In genomic region chr3:61001852-61002586, GRCm38 (mm10) we compare ENCODE assay signal across 8 mouse cellular contexts. TPM values are rescaled to one million over a fixed set of nuclear protein-coding genes. Genes with fewer than 3 reads are reported as not detected.
DNase-seq lines count a peak whose midpoint lies in the region; ATAC-seq and TF ChIP-seq lines count a peak whose summit lies in the region.

No protein-coding gene starts in this region.

- no peak for TF ChIP-seq CTCF in spleen, adult 2 months (IDR thresholded peaks at IDR 0.05; ENCODE audit: extremely low read depth, insufficient read depth, insufficient read length, insufficient replicate concordance)

- H3K9me3 ChIP-seq in hindbrain, embryonic 16.5 days (ENCODE audit: control insufficient read depth, low read length), result no peaks in the 10 kb centered on the region
- no peaks in the 10 kb centered on the region for H3K9me3 ChIP-seq in midbrain, embryonic 11.5 days (ENCODE audit: control insufficient read depth, low read length)

- H3K27me3 ChIP-seq in spleen, adult 2 months (ENCODE audit: control insufficient read depth, insufficient read depth, low read length), result peaks cover 8% of the 10 kb centered on the region
- no peaks in the 10 kb centered on the region for H3K27me3 ChIP-seq in hindbrain, embryonic 16.5 days (replicated peaks; ENCODE audit: control insufficient read depth, insufficient read depth, low read length)
- H3K27me3 ChIP-seq in midbrain, embryonic 11.5 days (ENCODE audit: control insufficient read depth, insufficient read depth, low read length), result peaks cover 12% of the 10 kb centered on the region

- H3K9ac ChIP-seq in hindbrain, embryonic 16.5 days (ENCODE audit: low read depth, low read length), result peak overlapping the region; percentile 74
- peak overlapping the region; percentile 71 for H3K9ac ChIP-seq in midbrain, embryonic 11.5 days (ENCODE audit: low read length)

- intact Hi-C loops in left cerebral cortex, postnatal 10 days (cut with DNase I), result no loop called here

- peak; percentile 27; the same call in 1 of the 2 replicates for ATAC-seq in cerebellum, adult (ENCODE audit: insufficient number of reproducible peaks, low FRiP score, low TSS enrichment)
- ATAC-seq in hindbrain, embryonic 16.5 days, result peak; percentile 80
- ATAC-seq in midbrain, embryonic 11.5 days (ENCODE audit: low FRiP score), result no peak; the same call in 1 of the 2 replicates

- no peaks in the 10 kb centered on the region for H3K36me3 ChIP-seq in spleen, adult 2 months (ENCODE audit: control insufficient read depth, insufficient read depth, low read length)
- H3K36me3 ChIP-seq in hindbrain, embryonic 16.5 days (ENCODE audit: control insufficient read depth, insufficient read depth, low read length), result no peaks in the 10 kb centered on the region
- no peaks in the 10 kb centered on the region for H3K36me3 ChIP-seq in midbrain, embryonic 11.5 days (ENCODE audit: control insufficient read depth, insufficient read depth, low read length)

- peaks cover 6% of the 10 kb centered on the region for H3K4me1 ChIP-seq in spleen, adult 2 months (ENCODE audit: control insufficient read depth, insufficient read depth, insufficient read length)
- no peaks in the 10 kb centered on the region for H3K4me1 ChIP-seq in hindbrain, embryonic 16.5 days (ENCODE audit: control insufficient read depth, insufficient read depth, low read depth, low read length)
- H3K4me1 ChIP-seq in midbrain, embryonic 11.5 days (ENCODE audit: control insufficient read depth, insufficient read depth, low read length), result 0 out of 2 replicates have a peak, but pooled peaks cover 2% of the 10 kb centered on the region

- no peak for TF ChIP-seq POLR2A in spleen, adult 2 months (IDR thresholded peaks at IDR 0.05; ENCODE audit: low read depth, low read length)

- no peak overlapping the region for H3K27ac ChIP-seq in spleen, adult 2 months (ENCODE audit: insufficient read depth, low read length)
- H3K27ac ChIP-seq in hindbrain, embryonic 16.5 days (ENCODE audit: low read depth, low read length), result peak overlapping the region; percentile 16; the same call in 1 of the 2 replicates
- no peak overlapping the region for H3K27ac ChIP-seq in midbrain, embryonic 11.5 days (ENCODE audit: low read depth, low read length)

- H3K4me3 ChIP-seq in spleen, adult 2 months (ENCODE audit: extremely low read depth, insufficient read depth, insufficient read length), result peak overlapping the region; percentile 59
- peak overlapping the region; percentile 86 for H3K4me3 ChIP-seq in hindbrain, embryonic 16.5 days (ENCODE audit: low read length)
- peak overlapping the region; percentile 63 for H3K4me3 ChIP-seq in midbrain, embryonic 11.5 days (ENCODE audit: low read depth, low read length)

- no peak for DNase-seq in cerebellum, adult 9-11 months
- no peak for DNase-seq in spleen, adult 2 months (ENCODE audit: low read depth in 1 of 2, low spot score in 2 of 2)
- no peak for DNase-seq in spleen, adult 12 weeks (ENCODE audit: low spot score)
- no peak for DNase-seq in midbrain, embryonic 11.5 days (ENCODE audit: low spot score, missing footprints)
- no peak for DNase-seq in left cerebral cortex, postnatal 10 days (ENCODE audit: extremely low spot score in 1 of 2, low spot score in 2 of 2)
- no peak for DNase-seq in ovary, postnatal 36 days (ENCODE audit: low spot score)

- H3K4me2 ChIP-seq in hindbrain, embryonic 16.5 days (ENCODE audit: low read length), result peak overlapping the region; percentile 81
- peak overlapping the region; percentile 96 for H3K4me2 ChIP-seq in midbrain, embryonic 11.5 days

- 8% methylated on average over 20 of the region's 20 CpGs for WGBS in spleen, adult 2 months
- WGBS in hindbrain, embryonic 16.5 days, result 2% methylated on average over 20 of the region's 20 CpGs
- WGBS in midbrain, embryonic 11.5 days, result 3% methylated on average over 20 of the region's 20 CpGs

RNA-seq across cellular contexts. Expression of gene P2ry1, which starts 0.6 kb away (rescaled TPM):
- 2.7 and 3.4 TPM in 2 replicates for polyA plus RNA-seq in spleen, adult 2 months (2012; rRNA removed)
- 5.8 and 6.5 TPM in 2 replicates for polyA plus RNA-seq in hindbrain, embryonic 16.5 days (2015; fragmentation: Nextera tagmentation; extraction: Ambion mirVana)
- polyA plus RNA-seq in midbrain, embryonic 11.5 days (2014; fragmentation: Nextera tagmentation; extraction: Ambion mirVana), result 5.1 and 5.4 TPM in 2 replicates
- 1 to 10 TPM; 3.0 to 5.1 TPM for total RNA-seq in left cerebral cortex, postnatal 10 days (2021)
